Comparison of ENCODE assay signal across 22 mouse cellular contexts in genomic region chr8:104758209-104758608, GRCm38 (mm10). TPM values are rescaled to one million over a fixed set of nuclear protein-coding genes. Genes with fewer than 3 reads are reported as not detected.
DNase-seq lines count a peak whose midpoint lies in the region; ATAC-seq lines count a peak whose summit lies in the region.
"Had no signal": no experiment of that assay in that cellular context is flagged by ENCODE, and none has a peak within 500 bp of the region (broad histone marks: within the 10 kb centered on the region; RNA-seq: fewer than 3 reads in every experiment).

No protein-coding gene starts in this region.

- ATAC-seq in neural tube, embryonic 15.5 days (ENCODE audit: low FRiP score), result 0 out of 2 replicates have a peak, but pooled peaks have one; percentile 31
- no peak for ATAC-seq in monocyte, adult 5-6 weeks (replicated peaks; ENCODE audit: insufficient number of reproducible peaks, low FRiP score, low TSS enrichment, poor library complexity, severe bottlenecking)

- WGBS in neural tube, embryonic 15.5 days, result 82% methylated on average over 2 of the region's 2 CpGs

- no peaks in the 10 kb centered on the region for H3K36me3 ChIP-seq in neural tube, embryonic 15.5 days
- H3K36me3 ChIP-seq: heart, embryonic 15.5 days; limb, embryonic 15.5 days had no signal

- no peak overlapping the region for H3K27ac ChIP-seq in neural tube, embryonic 15.5 days (replicated peaks)
- H3K27ac ChIP-seq: heart, embryonic 15.5 days; hindbrain, embryonic 14.5 days; limb, embryonic 15.5 days had no signal

- no peak overlapping the region for H3K4me2 ChIP-seq in neural tube, embryonic 15.5 days
- H3K4me2 ChIP-seq: heart, embryonic 15.5 days; hindbrain, embryonic 14.5 days; limb, embryonic 15.5 days had no signal

- H3K4me1 ChIP-seq in neural tube, embryonic 15.5 days, result no peaks in the 10 kb centered on the region
- H3K4me1 ChIP-seq: heart, embryonic 15.5 days; limb, embryonic 15.5 days had no signal

- H3K27me3 ChIP-seq in neural tube, embryonic 15.5 days (replicated peaks), result no peaks in the 10 kb centered on the region
- H3K27me3 ChIP-seq: heart, embryonic 15.5 days; limb, embryonic 15.5 days had no signal

- DNase-seq in cerebellum, postnatal 10 days, result peak; percentile 54 to 70
- DNase-seq in cerebellum, adult 9-11 months, result no peak
- DNase-seq in frontal cortex, postnatal 36 days (ENCODE audit: low spot score in 2 of 2), result peak; percentile 6 to 34
- no peak for DNase-seq in frontal cortex, postnatal 25 days (ENCODE audit: low spot score in 2 of 2)
- DNase-seq in neural tube, embryonic 10.5 days (ENCODE audit: extremely low spot score, low spot score), result no peak
- peak; percentile 62 for DNase-seq in telencephalon, adult 2 months (ENCODE audit: low read depth, low spot score)
- DNase-seq: adrenal gland, postnatal 25 days; kidney, adult 2 months; kidney, postnatal 25 days; lung, adult 2 months; lung, postnatal 4 days had no signal

- H3K9ac ChIP-seq in neural tube, embryonic 15.5 days (replicated peaks), result no peak overlapping the region
- H3K9ac ChIP-seq: heart, embryonic 15.5 days; hindbrain, embryonic 14.5 days; limb, embryonic 15.5 days had no signal

- no peak overlapping the region for H3K4me3 ChIP-seq in neural tube, embryonic 15.5 days (replicated peaks)
- H3K4me3 ChIP-seq: heart, embryonic 15.5 days; limb, embryonic 15.5 days had no signal

- no peaks in the 10 kb centered on the region for H3K9me3 ChIP-seq in neural tube, embryonic 15.5 days (replicated peaks)
- H3K9me3 ChIP-seq: heart, embryonic 15.5 days; limb, embryonic 15.5 days had no signal

RNA-seq across cellular contexts. Expression of gene Ces2a, which starts 24.4 kb away (rescaled TPM):
- polyA plus RNA-seq in neural tube, embryonic 15.5 days (2015; fragmentation: Nextera tagmentation; extraction: Ambion mirVana), result 0.17 TPM in 1 of 2 replicates, not detected in the other
- total RNA-seq in monocyte, adult 5-6 weeks (2017), result not detected in 3 replicates
- total RNA-seq: adrenal gland, postnatal 25 days; gastrocnemius, postnatal 4 days; left cerebral cortex, adult 8-10 months had no signal
- polyA plus RNA-seq: embryonic facial prominence, embryonic 14.5 days; frontal cortex, adult 2 months; heart, embryonic 15.5 days; hindbrain, embryonic 14.5 days; limb, embryonic 15.5 days; neural tube, embryonic 14.5 days; testis, adult 2 months had no signal

Comparison
In these comparisons a context has a peak if more than half of its experiments do, and no peak if none do; other contexts are left out.
1. DNase-seq: peak in cerebellum, postnatal 10 days (2 of 2), frontal cortex, postnatal 36 days (2 of 2) and telencephalon, adult 2 months (single experiment); none in cerebellum, adult 9-11 months (single experiment), frontal cortex, postnatal 25 days (0 of 2) and neural tube, embryonic 10.5 days (single experiment).